Mouse (Mus musculus) brain, embryonic 14.5 days (tissue): ENCODE data around the gene Atp6v0d1.

Experiments used
- CTCF ChIP-seq: fragments of 200-500 bp; IDR thresholded peaks from 2 replicates; pipeline ENCODE4 v1.5.1; 2012; ENCODE audit warnings: inconsistent platforms, mild to moderate bottlenecking, moderate library complexity, borderline replicate concordance; ENCODE audit not compliant: insufficient read depth, insufficient read length; ENCODE audit errors: extremely low read depth
- POLR2A ChIP-seq: fragments of 200-500 bp; IDR thresholded peaks from 2 replicates; pipeline ENCODE4 v1.6.1; 2012; ENCODE audit warnings: mild to moderate bottlenecking, inconsistent platforms, borderline replicate concordance; ENCODE audit not compliant: poor library complexity, insufficient read depth, insufficient read length, severe bottlenecking; ENCODE audit errors: extremely low read depth

DNA sequence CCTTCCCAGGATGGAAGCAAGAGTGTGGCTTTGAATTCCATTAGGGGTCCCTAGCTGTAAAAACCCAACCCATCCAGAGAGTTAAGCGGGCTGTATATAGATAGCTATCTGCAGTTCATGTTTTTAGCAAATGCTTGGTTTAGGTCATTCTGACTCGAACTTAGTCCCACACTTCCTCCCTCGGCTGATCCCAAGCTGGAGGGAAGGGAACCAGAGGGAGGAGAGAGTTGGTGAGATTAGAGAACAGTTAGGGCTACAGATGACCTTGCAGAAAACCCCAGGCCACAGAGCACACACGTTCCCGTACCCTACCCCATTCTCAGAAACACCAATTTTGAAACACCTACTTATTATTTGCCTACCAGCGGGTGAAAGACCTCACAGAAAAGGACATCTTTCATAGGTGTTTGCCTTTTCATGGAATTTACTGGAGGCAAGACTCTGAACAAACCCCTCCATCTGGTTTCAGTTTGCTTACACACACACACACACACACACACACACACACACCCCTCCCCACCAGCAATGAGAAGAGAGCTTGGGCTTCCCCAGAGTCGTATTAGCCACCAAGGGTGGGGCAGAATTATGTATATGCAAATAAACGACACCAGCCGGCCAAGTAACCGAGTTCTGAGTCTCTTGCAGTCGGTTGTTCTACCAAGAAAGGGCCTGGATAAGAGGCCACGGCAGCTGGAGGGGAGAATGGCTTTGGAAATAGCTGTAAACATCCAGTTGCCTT, 55.7 kb downstream of the Atp6v0d1 start:
- no peak for TF ChIP-seq POLR2A
- TF ChIP-seq CTCF: no peak
